Mouse (Mus musculus) myocyte (in vitro differentiated cells): ENCODE measurements at regions not wholly inside any gene's neighbourhood (a gene's known extent, or its start where the extent isn't known, plus 50 kb on each side); places are given as distances from the start of the nearest gene placed in this dataset.

Experiments
- E2F4 ChIP-seq: IDR thresholded peaks from one replicate; pipeline ENCODE4 v1.6.1; 2011; ENCODE audit warnings: mild to moderate bottlenecking, control low read depth, moderate library complexity; ENCODE audit not compliant: insufficient read depth
- MAX ChIP-seq: IDR thresholded peaks from one replicate; pipeline ENCODE4 v1.6.1; 2011; ENCODE audit warnings: low read depth, mild to moderate bottlenecking, control low read depth
- MYOD1 ChIP-seq, 3 experiments: IDR thresholded peaks; one replicate each; pipeline ENCODE4 v1.6.1; 2011; ENCODE audit warnings: control low read depth in 2 of 3, low read depth in 2 of 3, mild to moderate bottlenecking in 2 of 3, moderate library complexity in 1 of 3; ENCODE audit not compliant: insufficient read length in 2 of 3, control insufficient read depth in 1 of 3
- POLR2A ChIP-seq: IDR thresholded peaks from one replicate; pipeline ENCODE4 v1.6.1; 2011; ENCODE audit warnings: low read depth, mild to moderate bottlenecking, control low read depth, moderate library complexity; ENCODE audit not compliant: insufficient read length
- POLR2AphosphoS2 ChIP-seq: IDR thresholded peaks from one replicate; pipeline ENCODE4 v1.6.1; 2011; ENCODE audit warnings: low read depth, control low read depth; ENCODE audit not compliant: insufficient read length
- REST ChIP-seq: IDR thresholded peaks from one replicate; pipeline ENCODE4 v1.6.1; 2011; ENCODE audit warnings: mild to moderate bottlenecking, control low read depth, moderate library complexity; ENCODE audit not compliant: insufficient read depth, insufficient read length
- TCF12 ChIP-seq: IDR thresholded peaks from one replicate; pipeline ENCODE4 v1.6.1; 2011; ENCODE audit warnings: mild to moderate bottlenecking, control low read depth; ENCODE audit not compliant: poor library complexity, insufficient read depth, severe bottlenecking
- TCF3 ChIP-seq: IDR thresholded peaks from one replicate; pipeline ENCODE4 v1.6.1; 2011; ENCODE audit warnings: low read depth, control low read depth; ENCODE audit not compliant: insufficient read length
- USF1 ChIP-seq: IDR thresholded peaks from one replicate; pipeline ENCODE4 v1.6.1; 2011; ENCODE audit warnings: low read depth, mild to moderate bottlenecking, control low read depth, moderate library complexity

- no peak for TF ChIP-seq MYOD1 (IDR thresholded peaks at IDR 0.05; ENCODE audit: control insufficient read depth in 1 of 3, insufficient read length in 2 of 3, low read depth in 2 of 3)
- TF ChIP-seq POLR2A: no peak
- no peak for TF ChIP-seq TCF3
- no peak for TF ChIP-seq E2F4
- TF ChIP-seq POLR2AphosphoS2: no peak
- no peak for TF ChIP-seq USF1
- no peak for TF ChIP-seq MAX
- TF ChIP-seq REST: no peak
- no peak for TF ChIP-seq TCF12
These were observed 497.3 kb upstream of the Gm5415 start for GRCm38 (mm10) chr1:33044388-33044787.
